Mouse (Mus musculus) T-helper 17 cell (primary cell): Measurements from ENCODE around the gene Hs3st6.
"Not testable (repeated sequence)": the region's sequence is repeated elsewhere in the genome, so short reads cannot be mapped to it uniquely, and the experiment has no call there.

Source experiments
- in situ Hi-C, 2 experiments: fragments of 300-600 bp; cut with MboI, MseI; formaldehyde crosslinking; loops; 1 replicate in 1 of 2; 2 replicates in 1 of 2; pipeline ENCODE4 v1.15.1; 2025; ENCODE audit warnings: high pct_unique_total_duplicates in 2 of 2

Hs3st6 gene

DNA sequence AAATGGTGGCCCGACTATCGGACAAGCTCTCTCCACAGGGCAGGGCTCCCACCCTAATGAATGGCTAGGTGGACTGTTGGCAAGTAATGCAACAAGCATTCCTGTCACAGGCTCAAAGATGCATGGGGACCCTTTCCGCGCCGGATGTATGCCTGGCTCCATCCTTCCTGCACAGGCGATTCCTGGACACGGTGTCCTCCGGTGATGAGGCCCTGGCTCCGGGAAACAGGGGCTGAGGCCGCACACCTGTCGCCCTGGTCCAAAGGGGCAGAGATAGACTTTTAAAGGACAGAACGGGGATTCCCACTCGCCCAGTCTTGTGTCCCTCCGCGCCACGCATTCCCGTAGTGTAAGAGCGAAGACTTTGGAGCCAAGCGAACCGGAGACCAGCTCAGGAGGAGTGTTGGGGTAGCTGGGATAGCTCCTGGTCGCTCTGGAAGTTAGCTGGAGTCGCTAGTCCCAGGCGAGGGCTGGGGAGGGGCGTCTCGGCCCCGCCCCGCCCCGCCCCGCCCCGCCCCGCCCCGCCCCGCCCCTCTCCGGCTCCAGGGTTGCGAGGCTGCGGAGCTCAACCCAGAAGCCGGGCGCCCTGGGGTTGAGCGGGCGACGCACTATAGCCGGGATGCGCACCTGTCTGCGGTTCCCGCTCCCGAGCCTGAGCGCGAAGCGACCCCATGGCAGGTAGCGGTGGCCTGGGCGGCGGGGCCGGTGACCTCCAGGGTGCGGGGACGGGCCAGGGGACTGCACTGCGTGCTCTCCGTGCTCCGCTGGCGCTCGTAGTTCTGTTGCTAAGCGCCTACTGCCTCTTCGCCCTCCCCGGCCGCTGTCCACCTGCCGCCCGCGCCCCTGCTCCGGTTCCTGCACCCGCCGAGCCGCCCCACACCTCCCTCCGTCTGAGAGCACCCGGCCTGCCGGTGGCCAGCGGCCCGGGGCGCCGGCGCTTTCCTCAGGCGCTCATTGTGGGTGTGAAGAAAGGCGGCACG, at the start of gene Hs3st6:
Gene Hs3st6 (plus strand): TSS at position 574 of the 980 bp plus-strand sequence.
- in situ Hi-C loops: loop anchor here in 1 of 2 experiments (25.0 kb wide), 1 partner anchor 1440 kb away; the partner anchor contains the start of gene Vmn2r114

DNA sequence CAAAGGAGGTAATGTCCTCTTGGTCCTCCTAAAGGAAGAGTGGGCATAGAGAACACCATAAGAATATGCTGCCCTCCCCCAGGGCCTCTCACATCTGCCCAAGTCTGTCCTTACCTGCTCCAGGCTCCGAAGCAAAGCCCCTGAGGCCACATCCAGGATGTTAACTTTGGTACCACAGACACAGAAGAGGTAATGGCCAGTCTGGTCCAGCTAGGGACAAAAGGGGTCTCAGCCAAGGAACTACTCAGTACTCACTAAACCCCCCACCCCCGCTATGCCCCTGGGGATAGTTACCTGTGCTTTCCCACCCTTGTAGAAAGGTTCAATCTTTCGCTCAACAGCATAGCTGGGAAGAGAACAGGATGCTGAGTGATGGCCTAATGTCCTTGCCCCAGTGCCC, 47.0 kb upstream of the Hs3st6 start:
- in situ Hi-C loops: no loop called here

DNA sequence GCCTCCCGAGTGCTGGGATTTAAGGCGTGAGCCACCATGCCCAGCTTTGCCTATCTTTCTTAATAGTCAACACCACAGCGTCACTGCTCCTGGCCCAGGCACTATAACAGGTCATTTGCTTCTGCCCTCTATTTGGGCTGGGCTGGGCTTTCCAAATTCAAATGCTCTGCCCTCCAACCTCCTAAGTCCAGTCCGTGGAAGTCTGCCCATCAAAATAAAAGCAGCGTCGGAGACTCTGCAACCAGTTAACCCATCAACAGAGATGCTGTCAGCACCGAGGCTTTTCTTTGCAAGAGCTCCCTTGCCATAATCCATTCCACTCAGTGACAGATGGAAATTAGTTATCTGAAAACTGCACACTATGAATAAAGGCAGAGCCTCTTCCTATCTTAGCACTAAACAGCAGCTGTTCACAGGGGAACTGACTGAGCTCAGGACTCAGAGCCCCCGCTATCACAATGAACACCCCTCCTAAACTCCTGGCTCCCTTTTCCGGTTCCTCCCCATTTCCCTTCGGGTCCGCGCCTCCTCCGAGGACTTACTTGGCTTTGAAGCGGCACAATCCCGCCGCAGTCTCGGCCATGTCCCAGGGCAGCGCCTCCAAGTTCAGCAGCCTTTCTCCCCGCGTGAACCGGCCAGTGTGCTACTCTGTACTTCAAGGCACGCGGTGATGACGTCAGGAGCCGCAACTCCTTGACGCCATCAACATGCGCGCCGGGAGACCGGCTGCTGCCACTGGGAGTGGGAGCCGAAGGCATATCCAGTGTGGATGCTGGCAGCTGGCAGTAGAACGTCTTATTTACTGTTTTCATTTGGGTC, 45.6 kb upstream of the Hs3st6 start, which contains the start of gene Tbl3:
Gene Tbl3 (minus strand): TSS at position 679 of the 819 bp plus-strand sequence.
- in situ Hi-C loops: no loop called here

DNA sequence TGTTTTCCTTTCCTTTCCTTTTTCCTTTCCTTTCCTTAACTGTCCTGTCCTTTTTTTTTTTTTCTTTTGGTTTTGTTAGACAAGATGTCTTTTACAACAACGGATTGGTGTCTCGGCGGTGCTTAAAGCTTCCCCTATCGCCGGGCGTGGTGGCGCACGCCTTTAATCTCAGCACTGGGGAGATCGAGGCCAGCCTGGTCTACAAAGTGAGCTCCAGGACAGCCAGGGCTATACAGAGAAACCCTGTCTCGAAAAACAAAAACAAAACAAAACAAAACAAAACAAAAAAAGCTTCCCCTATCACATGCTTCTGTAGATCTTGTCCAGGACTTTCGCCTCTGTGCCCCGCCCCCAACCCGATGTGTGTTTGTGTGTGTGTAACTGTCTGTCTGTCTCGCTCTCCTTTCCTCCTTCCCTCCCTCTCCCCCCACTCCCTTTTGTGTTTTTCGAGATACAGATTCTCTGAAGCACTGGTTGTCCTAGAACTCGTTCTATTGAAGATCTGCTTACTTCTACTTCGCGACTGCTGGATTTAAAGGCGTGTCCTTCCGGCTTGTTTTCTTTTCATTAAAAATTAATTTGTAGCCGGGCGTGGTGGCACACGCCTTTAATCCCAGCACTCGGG, 44.9 kb upstream of the Hs3st6 start:
- in situ Hi-C loops: no loop called here

DNA sequence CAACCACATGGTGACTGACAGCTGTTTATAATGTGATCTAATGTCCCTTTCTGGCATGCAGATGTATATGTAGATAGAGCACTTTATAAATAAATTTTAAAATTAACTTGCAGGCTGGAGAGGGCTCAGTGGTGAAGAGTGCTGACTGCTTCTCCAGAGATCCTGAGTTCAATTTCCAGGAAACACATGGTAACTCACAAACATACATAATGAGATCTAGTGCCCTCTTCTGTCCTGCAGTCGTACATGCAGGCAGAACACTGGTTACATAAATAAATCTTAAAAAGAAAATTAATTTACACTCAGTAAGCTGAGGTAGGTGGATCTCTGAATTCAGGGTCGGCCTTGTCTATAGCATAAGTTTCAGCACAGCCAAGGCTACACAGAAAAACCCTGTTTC, 44.1 kb upstream of the Hs3st6 start:
- in situ Hi-C loops: no loop called here

DNA sequence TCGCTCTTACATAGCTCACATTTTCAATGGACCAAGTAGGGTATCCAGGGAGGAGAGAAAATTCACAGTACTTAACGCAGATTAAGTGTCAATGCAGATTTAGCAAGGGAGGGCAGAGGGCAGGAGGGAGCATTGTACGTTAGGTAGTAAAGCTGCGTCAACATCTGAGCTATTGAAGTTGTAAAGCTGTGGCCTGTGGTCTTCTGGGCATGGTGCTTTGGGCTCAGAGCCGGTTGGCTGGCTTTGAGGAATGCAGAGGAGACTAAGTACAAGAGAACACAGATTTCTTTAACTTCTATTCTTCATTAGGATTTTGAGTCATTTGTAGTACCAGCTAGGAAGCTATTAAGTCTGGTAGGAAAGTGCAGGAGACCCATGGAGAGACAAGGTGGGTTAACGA, 37.2 kb upstream of the Hs3st6 start:
- in situ Hi-C loops: no loop called here

DNA sequence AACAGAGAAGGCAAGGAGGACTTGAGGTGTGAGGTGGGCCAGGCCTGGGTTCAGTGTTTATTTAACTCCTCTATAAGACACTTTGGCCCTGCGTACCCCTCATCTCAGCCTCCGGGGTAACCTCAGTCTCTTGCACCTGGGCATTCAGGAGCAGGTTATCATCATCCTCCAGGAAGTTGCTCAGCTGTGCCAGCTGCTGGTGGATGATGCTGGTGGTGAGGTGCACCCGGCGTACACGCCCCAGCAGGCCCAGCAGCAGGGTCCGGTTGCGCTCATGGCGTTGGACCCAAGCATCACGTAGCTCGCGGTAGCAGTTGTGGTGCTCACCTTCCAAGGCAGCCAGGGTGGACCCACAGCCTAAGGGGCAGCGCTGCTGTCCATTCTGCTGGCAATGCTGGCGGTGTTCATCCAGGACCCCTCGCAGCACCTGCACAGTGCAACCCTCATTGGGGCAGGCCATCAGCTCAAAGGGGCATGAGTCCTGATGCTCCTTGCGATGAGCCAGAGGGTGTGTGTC, 36.6 kb upstream of the Hs3st6 start:
- in situ Hi-C loops: no loop called here

DNA sequence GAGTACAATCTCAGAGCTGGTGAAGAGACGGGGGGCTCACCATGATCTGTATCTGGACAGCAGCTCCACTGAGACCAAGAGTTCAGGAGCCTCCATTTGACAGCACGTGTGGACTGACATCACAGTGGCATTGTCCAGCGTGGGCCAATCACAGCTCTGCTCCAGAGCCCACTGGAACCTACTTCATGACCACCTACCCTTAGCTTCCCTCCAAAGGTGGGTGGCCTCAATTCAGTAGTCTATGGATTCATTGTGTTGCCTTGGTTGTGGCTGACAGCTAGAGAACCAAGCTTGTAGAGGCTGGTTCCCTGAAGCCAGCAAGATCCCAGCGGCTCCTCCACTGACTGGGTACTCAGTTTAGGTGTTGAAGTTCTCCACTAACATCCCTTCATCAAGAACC, 34.8 kb upstream of the Hs3st6 start, which contains the start of the genes Rnf151 and Rps2:
Gene Rnf151 (minus strand): TSS at position 121 of the 400 bp plus-strand sequence.
Gene Rps2 (plus strand): TSS at position 174 of the 400 bp plus-strand sequence.
- in situ Hi-C loops: no loop called here

DNA sequence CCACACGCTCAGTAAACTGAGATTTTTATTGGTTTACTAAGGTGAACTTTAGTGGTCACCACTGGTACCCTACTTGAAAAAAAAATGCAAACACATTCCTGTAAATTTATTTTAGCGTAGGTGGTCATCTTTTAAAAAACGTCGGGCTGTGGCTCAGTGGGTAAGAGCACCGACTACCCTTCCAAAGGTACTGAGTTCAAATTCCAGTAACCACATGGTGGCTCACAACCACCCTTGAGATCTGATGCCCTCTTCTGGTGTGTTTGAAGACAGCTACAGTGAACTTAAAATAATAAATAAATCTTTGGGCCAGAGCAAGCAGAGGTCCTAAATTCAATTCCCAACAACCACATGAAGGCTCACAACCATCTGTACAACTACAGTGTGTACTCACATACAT, 33.9 kb upstream of the Hs3st6 start:
- in situ Hi-C loops: not testable (repeated sequence)

DNA sequence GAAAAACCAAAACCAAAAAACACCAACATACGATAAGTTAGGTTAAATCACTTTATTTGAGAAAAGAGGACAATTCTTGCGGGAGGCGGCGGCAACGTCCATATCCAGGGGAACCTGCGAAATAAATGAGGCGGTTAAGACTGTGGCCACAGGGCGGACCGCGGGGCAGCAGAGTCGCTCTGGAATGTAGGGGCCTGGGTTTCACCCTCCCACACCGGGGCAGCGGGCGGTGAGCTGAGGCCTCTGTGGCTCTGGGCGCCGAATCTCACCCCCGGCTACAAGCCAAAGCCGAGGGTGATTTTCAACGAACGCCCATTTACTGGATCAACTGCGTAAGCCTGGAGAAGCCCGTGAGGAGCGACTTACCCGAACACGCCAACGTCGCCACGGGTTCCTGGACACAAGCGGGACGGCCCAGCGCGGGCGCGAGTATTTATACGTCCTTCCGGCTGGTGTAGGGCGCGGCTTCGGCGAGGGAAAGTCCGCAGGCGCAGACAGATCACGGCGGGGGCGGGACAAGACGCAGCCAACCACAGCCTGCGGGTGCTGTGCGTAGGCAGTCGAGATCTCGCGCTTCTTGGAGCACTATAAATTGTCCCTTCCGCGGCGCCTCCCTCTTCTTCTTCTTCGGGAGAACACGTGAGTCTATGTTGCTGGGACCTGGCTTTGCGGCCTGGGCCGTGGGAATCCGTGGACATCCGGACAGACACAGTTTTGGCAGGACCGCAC, 33.1 kb upstream of the Hs3st6 start:
- in situ Hi-C loops: no loop called here

DNA sequence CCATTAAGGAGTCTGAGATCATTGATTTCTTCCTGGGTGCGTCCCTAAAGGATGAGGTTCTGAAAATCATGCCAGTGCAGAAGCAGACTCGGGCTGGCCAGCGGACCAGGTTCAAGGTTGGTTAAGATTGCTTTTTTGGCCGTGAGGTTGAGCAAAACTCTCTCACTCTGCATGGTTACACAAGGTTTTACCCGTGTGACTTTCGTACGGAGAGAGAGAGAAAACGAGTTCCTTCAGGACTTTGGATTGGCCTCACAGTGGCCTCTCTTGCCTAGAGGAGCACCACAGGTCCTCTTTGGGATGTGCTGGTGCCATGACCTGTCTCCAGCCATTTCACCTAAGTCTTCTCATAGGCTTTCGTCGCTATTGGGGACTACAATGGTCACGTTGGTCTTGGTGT, 32.2 kb upstream of the Hs3st6 start:
- in situ Hi-C loops: not testable (repeated sequence)

DNA sequence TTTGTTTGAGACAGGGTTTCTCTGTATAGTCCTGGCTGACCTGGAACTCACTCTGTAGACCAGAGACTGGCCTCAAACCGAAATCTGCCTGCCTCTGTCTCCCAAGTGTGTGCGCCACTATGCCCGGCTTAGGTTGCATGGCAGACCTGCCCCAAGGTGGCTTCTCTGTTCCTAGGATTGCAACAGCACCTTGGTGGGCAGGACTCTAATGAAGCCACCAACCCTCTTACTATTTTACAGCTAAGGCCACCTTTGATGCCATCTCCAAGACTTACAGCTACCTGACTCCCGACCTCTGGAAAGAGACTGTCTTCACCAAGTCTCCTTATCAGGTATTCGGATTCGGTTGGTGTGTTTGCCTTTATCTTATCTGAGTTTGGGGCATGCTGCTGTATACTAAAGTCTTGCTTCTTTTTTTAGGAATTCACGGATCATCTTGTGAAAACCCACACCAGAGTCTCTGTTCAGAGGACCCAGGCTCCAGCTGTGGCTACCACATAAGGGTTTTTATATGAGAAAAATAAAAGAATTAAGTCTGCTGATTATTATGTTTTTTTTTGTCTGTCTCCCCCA, 31.3 kb upstream of the Hs3st6 start:
- in situ Hi-C loops: not testable (repeated sequence)

DNA sequence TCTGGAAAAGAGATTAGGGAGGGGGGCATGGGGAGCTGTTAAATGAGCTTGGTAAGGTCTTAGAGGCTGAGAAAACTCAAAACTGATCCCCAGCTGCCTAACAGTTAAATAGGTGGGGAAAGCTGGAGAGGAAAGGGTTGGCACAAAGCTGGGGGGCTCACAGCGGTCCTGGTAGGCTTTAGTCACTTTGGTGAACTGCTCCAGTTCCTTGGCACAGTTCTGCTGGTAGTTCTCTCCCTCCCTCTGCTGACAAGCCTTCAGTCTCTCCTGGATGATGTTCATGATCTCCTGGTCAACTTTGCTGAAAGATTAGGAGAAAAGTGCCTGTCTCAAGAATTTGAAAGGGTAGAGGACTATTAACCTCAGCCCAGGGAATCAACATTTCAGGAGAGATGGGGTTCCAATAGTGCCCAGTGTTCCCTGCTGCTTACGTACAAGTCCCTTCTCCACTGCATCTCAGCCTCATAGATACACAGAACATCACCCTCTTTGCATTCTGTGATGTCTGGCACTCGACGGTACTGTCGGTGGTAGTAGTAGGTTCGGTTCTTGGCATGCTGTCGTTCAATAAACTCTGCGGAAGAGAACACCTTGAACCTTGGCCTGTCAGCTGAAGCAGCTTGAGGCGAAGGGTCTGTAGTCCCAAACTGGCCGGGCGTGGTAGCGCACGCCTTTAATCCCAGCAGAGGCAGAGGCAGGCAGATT, 30.4 kb upstream of the Hs3st6 start:
- in situ Hi-C loops: no loop called here

DNA sequence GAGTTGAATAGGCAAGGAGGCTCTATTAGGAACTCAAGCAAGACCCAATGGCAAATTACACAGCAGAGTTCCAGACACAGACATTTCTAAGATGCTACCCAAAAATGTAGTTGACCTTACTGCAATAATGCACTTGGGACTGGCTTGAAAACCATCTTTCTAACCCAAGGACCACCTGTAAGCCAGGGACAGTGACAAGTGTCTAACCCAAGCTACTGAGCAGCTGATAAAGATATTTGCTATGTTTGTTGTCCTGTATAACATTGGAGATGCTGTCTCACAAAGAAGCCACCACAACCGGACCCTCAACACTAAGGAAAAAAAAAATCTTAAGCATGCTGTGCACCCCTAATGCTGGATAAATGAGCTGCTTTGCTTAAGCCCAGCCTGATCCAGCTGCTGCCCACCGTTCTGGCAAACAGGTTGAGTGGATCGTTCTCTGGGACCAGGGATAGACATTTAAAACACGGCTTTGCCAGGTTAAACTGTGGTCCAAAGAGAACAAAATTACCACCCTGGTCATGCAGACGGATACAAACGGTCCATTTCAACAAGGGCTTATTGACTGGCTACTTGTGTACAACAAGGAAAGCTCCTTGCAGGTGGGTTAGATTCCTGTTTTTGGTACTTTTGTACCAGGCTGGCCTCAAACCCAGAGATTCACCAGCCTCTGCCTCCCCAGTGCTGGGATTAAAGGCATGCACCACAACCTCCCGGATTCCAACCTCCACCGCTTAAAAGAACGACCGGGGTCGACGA, 29.5 kb upstream of the Hs3st6 start:
- in situ Hi-C loops: no loop called here

DNA sequence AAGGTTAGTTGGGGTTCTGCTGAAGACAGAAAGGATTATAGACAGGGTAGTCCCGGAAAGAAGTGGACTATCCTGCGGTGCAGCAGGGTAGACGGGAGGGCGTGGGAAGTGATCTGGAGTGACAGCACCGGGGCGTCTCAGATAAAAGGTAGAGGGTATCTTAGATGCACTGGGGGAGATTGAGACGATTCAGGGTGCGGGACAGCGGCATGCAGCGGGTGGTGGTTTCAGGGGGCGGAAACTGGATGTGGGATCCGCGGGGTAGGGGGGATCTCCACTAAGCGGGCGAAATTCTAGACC, 29.0 kb upstream of the Hs3st6 start:
- in situ Hi-C loops: no loop called here

DNA sequence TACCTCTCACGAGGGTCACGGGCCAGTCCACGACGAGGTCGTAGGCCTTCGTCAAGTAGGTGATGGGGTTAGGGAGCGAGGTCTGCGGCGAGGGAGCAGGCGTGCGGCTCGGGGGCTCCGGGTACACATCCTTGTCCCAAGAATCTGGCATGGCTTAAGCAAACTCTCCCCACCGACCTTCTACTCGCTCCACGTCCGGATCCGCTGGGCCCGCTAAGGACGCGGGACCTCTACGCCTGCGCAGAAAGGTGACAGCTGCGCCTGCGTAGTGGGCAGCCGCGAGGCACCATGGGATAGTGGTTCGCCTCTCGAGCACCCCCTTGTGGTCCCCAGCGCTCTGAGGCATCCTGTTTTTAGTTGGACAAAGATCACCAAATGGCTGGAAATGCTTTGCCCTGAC, 28.6 kb upstream of the Hs3st6 start, which contains the start of gene Ndufb10:
Gene Ndufb10 (minus strand): TSS at position 295 of the 400 bp plus-strand sequence.
- in situ Hi-C loops: no loop called here

DNA sequence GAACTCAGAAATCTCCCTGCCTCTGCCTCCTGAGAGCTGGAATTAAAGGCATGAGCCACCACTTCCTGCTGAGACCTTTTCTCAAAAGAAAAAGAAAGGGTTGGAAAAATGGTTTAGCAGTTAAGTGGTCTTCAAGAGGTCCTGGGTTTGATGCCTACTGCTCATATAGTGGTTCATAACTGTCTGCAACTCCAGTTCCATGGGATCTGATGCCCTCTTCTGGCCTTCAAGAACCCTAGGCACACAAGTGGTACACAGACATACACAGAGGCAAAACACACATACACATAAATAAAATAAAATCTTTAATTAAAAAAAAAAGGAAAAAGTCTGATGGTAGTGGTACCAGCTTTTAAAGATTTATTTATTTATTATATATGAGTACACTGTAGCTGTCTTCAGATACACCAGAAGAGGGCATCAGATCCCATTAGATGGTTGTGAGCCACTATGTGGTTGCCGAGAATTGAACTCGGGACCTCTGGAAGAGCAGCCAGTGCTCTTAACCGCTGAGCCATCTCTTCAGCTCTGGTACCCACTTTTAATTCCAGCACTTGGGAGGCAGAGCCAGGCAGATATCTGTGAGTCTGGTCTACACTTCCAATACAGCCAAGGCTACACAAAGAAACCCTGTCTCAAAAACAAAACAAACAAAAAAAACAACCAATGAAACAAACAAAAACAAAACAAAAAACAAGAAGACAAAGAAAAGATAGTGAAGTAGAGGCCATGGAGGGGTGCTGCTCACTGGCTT, 27.0 kb upstream of the Hs3st6 start:
- in situ Hi-C loops: no loop called here

DNA sequence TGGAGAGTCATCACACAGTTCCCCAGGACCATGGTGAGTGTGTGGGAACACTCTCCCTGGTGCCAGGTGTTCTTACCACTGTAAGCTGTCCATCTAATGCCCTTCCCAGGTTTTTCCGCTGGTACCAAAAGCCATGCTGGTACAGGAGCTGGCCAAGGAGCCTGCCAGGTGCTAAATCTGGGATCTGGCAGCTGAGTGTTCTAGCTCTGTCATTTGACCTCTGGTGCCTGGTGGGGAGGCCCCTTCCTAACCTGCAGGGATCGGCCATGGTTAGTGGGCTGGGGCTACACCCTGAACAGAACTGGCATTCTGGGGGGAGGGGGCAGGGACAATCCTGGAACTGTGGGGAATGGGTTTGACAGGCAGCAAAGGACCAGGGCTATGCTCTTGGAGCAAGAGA, 25.2 kb upstream of the Hs3st6 start, which contains the start of gene Rpl3l:
Gene Rpl3l (plus strand): TSS at position 203 of the 400 bp plus-strand sequence.
- in situ Hi-C loops: no loop called here
